Mouse (Mus musculus) embryonic facial prominence, embryonic 10.5 days (tissue): Measurements from ENCODE around the gene Golph3l. TPM values are rescaled to one million over a fixed set of nuclear protein-coding genes. Genes with fewer than 3 reads are reported as not detected.

Experiments used
- DNase-seq: peaks from one replicate; pipeline ENCODE4 v3.0.0-alpha.2; 2017; ENCODE audit warnings: low spot score
- H3K27ac ChIP-seq: fragments of 300-500 bp; sonication (generic); replicated peaks from 2 replicates; pipeline ENCODE4 v1.5.1; 2016; ENCODE audit warnings: mild to moderate bottlenecking
- H3K27me3 ChIP-seq: fragments of 300-500 bp; sonication (generic); replicated peaks from 2 replicates; pipeline ENCODE4 v1.6.1; 2016; ENCODE audit warnings: low read depth, mild to moderate bottlenecking; ENCODE audit not compliant: poor library complexity, severe bottlenecking
- H3K36me3 ChIP-seq: fragments of 300-500 bp; sonication (generic); replicated peaks from 2 replicates; pipeline ENCODE4 v1.6.1; 2016; ENCODE audit warnings: mild to moderate bottlenecking, moderate library complexity
- H3K4me1 ChIP-seq: fragments of 300-500 bp; sonication (generic); 2 replicates; pipeline ENCODE4 v1.6.1; 2016
- H3K4me3 ChIP-seq: fragments of 300-500 bp; sonication (generic); 2 replicates; pipeline ENCODE4 v1.5.1; 2016; ENCODE audit warnings: mild to moderate bottlenecking, moderate library complexity
- H3K9me3 ChIP-seq: fragments of 300-500 bp; sonication (generic); 2 replicates; pipeline ENCODE4 v1.6.1; 2016; ENCODE audit warnings: mild to moderate bottlenecking
- WGBS: fragments of 180-500 bp; shearing (Covaris S2); methylation state at CpG from one replicate; pipeline ENCODE4 v1.1.7; 2016; 5-methylcytosine and 5-hydroxymethylcytosine counted together
- polyA plus RNA-seq: library from polyadenylated mRNA; unstranded; fragments of >200 nt; fragmentation: Nextera tagmentation; extraction: Ambion mirVana; gene quantifications from 2 replicates; pipeline ENCODE4 v1.2.1, GENCODE M21; 2016

The Golph3l gene
- polyA plus RNA-seq, 1 experiment from 2014 or later, result 29.7 TPM

DNA sequence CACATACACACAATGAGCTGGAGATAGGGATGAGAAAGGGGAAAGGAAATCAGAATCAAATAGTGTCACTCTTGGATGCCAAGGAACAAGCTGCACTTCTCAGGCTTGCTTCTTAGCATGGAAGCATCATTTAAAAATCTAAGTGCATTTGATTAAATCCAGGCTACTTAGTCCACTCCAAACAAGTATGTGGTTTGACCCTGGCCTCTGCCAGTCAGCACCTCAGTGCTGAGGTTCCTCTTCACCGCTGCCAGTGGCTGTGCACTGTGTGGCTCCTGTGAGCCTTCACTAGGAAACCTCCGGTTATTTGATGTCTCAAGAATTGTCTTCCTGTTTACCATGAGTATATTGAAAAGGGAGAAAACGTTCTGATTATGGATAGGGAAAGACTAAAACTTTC, 42.1 kb downstream of the Golph3l start:
- H3K4me1 ChIP-seq, result peaks cover 10% of the 10 kb centered on the region
- no peak overlapping the region for H3K27ac ChIP-seq
- peaks cover 97% of the 10 kb centered on the region for H3K36me3 ChIP-seq
- DNase-seq, result no peak
- H3K27me3 ChIP-seq, result no peaks in the 10 kb centered on the region
- no peaks in the 10 kb centered on the region for H3K9me3 ChIP-seq
- WGBS, result 82% methylated on average over 3 of the region's 3 CpGs
- H3K4me3 ChIP-seq, result no peak overlapping the region

DNA sequence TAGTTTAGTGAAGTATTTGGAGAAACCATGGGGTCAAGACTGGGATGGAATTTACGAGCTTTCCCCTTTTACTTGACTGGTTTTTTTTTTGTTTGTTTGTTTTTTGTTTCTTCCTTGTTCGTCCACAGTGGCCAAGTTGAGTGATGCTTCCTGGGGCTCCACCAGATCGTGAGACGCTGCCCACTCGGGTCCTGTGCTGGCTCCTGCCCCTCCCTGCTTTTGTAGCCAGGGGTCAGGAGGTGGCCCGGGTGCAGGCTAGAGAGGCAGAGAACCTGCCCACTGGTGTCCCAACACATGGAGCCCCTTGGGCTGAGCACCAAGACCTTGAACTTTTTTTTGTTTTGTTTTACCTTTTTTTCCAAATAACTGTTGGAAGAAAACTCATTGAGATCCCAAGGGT, 42.6 kb downstream of the Golph3l start:
- no peak for DNase-seq
- WGBS, result 82% methylated on average over 6 of the region's 6 CpGs
- Histone ChIP-seq H3K36me3 (peaks cover 99% of the 10 kb centered on the region), H3K27me3 (no peaks in the 10 kb centered on the region), H3K27ac (no peak overlapping the region), H3K4me3 (no peak overlapping the region), H3K9me3 (no peaks in the 10 kb centered on the region), H3K4me1 (peaks cover 6% of the 10 kb centered on the region)

DNA sequence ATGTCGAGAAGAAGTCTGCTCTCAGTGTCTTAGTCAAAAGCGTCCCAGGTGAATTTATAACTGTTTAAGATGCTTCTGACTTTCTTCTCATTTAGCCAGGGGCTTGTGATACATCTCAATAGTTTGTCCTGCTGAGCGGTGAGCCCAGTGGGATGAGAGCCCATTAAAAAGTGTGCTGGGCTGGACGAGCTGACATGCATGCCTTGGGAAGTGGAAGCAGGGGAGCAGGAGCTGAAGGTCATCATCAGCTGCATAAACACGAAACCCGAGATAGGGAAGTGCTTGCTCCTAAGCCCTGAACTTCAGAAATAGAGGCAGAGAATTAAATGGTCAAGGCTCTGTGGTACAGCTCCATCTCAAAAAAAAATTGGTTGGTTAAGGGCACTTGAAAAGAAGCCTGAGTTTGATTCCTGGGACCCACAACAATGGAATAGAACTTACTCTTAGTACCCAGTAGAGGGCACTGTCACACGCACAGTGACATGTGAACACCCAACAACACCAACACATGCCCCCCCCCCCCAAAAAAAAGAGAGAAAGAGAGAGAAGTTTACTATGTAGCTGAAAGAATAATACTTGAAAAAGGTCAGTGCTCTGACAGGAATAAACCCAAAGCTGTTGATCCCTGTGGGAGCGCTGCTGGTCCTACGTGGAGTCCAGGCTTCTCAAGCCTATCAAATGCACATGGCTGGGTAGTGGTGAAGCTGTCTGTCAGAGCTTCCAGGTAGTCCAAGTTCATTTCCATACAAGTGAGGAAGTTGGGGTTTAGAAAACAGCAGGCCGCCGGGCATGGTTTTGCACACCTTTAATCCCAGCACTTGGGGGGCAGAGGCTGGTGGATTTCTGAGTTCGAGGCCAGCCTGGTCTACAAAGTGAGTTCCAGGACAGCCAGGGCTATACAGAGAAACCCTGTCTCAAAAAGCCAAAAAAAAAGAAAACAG, 44.2 kb downstream of the Golph3l start:
- no peaks in the 10 kb centered on the region for H3K27me3 ChIP-seq
- no peak overlapping the region for H3K27ac ChIP-seq
- 79% methylated on average over 12 of the region's 12 CpGs for WGBS
- DNase-seq, result no peak
- H3K36me3 ChIP-seq, result peaks cover 99% of the 10 kb centered on the region
- H3K4me3 ChIP-seq, result no peak overlapping the region
- 0 out of 2 replicates have a peak, but pooled peaks cover 4% of the 10 kb centered on the region for H3K4me1 ChIP-seq
- no peaks in the 10 kb centered on the region for H3K9me3 ChIP-seq

DNA sequence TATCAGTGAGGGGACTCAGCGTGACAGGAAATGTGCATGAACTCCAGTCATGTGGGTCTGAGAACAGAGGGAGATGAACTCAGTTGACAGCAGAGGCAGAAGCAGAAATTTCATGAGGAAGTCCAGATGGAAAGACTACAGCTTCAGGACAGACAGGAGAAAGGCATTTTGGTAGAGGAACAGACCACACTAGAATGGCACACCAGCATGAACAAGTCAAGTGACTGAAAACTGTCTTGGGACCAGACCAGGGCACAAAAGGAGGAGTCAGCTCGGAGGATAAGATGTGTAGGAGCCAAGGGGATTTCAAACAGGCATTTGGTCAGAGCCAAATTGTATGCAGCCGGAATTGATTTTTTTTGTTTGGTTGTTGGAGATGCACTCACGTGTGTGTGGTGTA, 46.9 kb downstream of the Golph3l start:
- WGBS, result 83% methylated on average over 4 of the region's 4 CpGs
- H3K36me3 ChIP-seq, result peaks cover 99% of the 10 kb centered on the region

DNA sequence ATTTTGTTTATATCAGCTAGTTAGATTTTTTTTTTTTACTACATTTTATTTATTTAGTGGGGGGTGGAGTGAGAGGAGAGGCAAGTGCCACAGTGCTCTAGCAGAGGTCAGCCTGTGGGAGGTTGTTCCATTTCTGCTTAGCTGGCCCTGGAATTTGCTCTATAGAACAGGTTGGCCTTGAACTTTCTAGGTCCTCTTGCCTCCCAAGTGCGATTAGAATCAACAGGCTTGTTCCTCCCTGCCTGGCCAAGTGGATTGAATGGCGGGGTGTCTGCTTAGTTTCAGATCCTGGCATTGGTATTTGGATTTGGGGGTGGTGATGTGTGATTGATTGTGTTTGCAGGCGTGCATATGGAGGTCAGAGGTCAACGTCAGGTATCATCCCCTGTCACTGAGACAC, 47.3 kb downstream of the Golph3l start:
- Histone ChIP-seq H3K36me3 (peaks cover 99% of the 10 kb centered on the region), H3K4me1 (0 out of 2 replicates have a peak, but pooled peaks cover 4% of the 10 kb centered on the region), H3K9me3 (no peaks in the 10 kb centered on the region), H3K4me3 (no peak overlapping the region), H3K27me3 (no peaks in the 10 kb centered on the region), H3K27ac (no peak overlapping the region)
- no peak for DNase-seq
- WGBS, result 85% methylated on average over 4 of the region's 4 CpGs

More for the DNA sequence above, 46.9 kb downstream of the Golph3l start:
- DNase-seq, result no peak
- H3K4me3 ChIP-seq, result no peak overlapping the region
- no peak overlapping the region for H3K27ac ChIP-seq
- no peaks in the 10 kb centered on the region for H3K9me3 ChIP-seq
- H3K27me3 ChIP-seq, result no peaks in the 10 kb centered on the region
- H3K4me1 ChIP-seq, result 0 out of 2 replicates have a peak, but pooled peaks cover 4% of the 10 kb centered on the region

DNA sequence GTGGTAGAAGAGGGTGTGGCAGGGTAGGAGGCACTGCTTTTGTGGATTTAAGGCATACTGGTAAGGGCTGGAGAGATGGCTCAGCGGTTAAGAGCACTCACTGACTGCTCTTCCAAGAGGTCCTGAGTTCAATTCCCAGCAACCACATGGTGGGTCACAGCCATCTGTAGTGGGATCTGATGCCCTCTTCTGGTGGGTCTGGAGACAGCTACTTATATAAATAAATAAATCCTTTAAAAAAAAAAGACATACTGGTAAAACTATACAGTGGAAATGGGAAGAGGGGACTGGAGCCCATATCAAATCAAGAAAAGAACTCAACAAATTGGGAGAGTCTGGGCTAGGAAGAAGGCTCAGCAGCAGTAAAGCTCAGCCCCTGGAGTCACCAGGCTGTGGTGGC, 51.0 kb downstream of the Golph3l start:
- WGBS, result 98% methylated on average over 1 of the region's 1 CpGs
- DNase-seq, result no peak
- no peak overlapping the region for H3K4me3 ChIP-seq
- no peak overlapping the region for H3K27ac ChIP-seq
- H3K27me3 ChIP-seq, result no peaks in the 10 kb centered on the region
- H3K4me1 ChIP-seq, result no peaks in the 10 kb centered on the region
- no peaks in the 10 kb centered on the region for H3K9me3 ChIP-seq
- peaks cover 74% of the 10 kb centered on the region for H3K36me3 ChIP-seq

DNA sequence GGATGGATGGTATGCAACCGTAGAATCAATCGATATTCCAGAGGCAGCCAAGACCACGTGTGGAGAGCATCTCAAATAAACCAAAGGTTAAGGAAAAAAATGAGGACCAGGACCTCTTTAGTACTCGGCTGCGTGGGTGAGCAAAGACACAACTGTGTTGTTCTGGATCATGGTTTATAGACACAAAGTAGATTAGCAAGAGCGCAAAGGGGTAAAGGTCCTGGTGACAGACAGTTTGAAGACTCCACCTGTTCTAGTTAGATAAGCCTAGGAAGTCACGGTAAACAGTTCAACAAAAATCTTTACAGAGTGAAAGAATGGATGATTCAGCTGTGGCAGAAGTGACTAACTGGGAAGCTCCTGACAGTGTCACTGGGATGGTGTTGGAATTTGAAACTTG, 54.4 kb downstream of the Golph3l start:
- H3K4me3 ChIP-seq, result no peak overlapping the region
- H3K27ac ChIP-seq, result no peak overlapping the region
- DNase-seq, result no peak
- H3K9me3 ChIP-seq, result no peaks in the 10 kb centered on the region
- 88% methylated on average over 7 of the region's 7 CpGs for WGBS
- no peaks in the 10 kb centered on the region for H3K27me3 ChIP-seq
- peaks cover 40% of the 10 kb centered on the region for H3K36me3 ChIP-seq
- H3K4me1 ChIP-seq, result no peaks in the 10 kb centered on the region

DNA sequence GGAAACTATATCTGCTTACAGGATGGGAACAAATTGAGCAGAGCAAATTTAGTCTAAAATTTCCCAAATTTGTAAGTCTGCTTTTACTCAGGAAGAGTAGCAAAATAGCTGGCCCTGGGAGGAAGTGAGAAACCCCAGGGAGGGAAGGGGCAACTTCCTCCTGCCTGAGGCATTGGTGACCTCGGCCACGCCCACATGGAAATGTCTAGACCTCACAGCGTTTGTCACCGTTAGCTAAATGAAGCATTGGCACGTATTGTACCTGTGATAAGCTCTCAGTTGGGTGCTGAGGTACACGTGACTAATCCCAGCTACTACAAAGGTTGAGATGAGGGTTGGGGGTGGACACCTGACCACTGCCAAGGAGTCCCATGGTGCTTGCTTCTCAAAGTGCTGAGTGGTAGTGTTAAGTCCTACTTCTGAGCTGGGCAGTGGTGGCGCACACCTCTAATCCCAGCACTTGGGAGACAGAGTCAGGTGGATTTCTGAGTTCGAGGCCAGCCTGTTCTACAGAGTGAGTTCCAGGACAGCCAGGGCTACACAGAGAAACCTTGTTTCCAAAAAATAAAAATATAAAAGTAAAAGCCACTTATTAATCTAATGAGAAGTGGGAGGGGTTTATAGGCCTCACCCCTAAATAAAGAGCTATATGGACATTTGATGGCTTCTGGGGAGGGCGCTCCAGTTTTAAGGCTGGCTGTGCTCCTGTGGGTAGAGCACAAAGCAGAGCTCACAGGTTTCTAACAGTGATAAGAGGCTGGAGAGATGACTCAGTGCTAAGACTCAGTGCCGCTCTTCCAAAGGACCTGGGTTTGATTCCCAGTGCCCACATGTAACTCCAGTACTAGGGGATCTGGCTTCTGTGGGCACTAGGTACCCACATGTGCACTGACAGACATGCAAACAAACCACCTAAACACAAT, 56.8 kb downstream of the Golph3l start:
- DNase-seq, result no peak
- Histone ChIP-seq H3K27me3 (no peaks in the 10 kb centered on the region), H3K27ac (no peak overlapping the region), H3K4me3 (no peak overlapping the region), H3K4me1 (no peaks in the 10 kb centered on the region), H3K36me3 (peaks cover 16% of the 10 kb centered on the region), H3K9me3 (no peaks in the 10 kb centered on the region)
- WGBS, result 56% methylated on average over 10 of the region's 10 CpGs

DNA sequence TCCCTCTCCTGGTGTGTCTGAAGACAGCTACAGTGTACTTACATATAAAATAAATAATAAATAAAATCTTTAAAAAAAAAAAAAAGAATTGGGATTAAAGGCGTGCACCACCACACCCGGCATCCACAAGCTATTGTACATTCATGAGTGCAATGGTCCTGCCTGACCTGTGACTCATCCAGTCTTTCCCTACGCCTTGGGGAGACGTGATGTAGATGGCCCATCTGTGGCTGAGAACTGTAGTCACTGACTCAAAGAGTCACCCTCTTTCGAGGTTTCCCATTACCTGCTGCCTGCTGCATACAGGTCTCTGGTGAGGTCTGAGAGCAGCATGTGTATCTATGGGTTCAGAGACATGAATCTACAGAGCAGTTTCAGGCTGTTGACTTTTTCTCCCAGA, 59.3 kb downstream of the Golph3l start:
- no peaks in the 10 kb centered on the region for H3K9me3 ChIP-seq
- DNase-seq, result no peak
- 92% methylated on average over 5 of the region's 5 CpGs for WGBS
- peaks cover 10% of the 10 kb centered on the region for H3K4me1 ChIP-seq
- no peak overlapping the region for H3K4me3 ChIP-seq
- H3K27me3 ChIP-seq, result no peaks in the 10 kb centered on the region
- no peaks in the 10 kb centered on the region for H3K36me3 ChIP-seq
- H3K27ac ChIP-seq, result no peak overlapping the region

DNA sequence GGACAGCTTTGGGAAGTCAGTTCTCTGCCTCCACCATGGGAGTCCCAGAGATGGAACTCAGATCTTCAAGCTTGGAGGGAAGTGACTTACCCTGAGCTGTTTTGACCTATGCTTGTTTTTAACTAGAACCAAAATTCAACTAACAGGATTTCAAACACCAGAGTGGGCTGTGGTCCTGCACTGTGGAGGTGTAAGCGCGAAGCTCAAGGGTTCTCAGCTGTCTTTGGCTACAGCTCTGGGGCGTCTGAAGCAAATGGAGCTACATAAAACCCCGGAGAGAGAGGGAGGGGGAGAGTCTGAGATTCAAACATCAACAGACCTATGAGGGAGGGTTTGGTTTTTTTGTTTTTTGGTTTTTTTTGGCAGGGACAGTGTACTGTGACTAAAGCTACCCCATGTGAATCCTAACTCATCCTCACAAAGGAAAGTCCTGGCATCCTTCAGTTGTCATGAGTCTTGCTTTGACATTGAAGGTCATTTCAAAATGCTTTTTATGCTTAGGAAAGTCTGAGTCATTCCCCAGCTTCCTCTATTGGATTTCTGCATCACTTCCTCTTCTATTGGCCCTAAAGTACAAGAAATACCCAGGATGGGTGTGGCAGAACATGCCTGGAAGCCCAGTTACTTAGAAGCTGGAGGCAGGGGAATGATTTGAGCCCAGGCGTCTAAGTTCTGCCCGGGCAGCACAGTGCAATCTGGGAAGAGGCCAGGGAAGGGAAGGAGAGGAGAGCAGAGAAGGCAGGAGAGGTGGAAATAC, 61.7 kb downstream of the Golph3l start:
- Histone ChIP-seq H3K27ac (0 out of 2 replicates have a peak overlapping the region, but pooled peaks have one; percentile 35), H3K36me3 (no peaks in the 10 kb centered on the region), H3K27me3 (no peaks in the 10 kb centered on the region), H3K9me3 (no peaks in the 10 kb centered on the region), H3K4me3 (no peak overlapping the region), H3K4me1 (peaks cover 20% of the 10 kb centered on the region)
- WGBS, result 79% methylated on average over 6 of the region's 6 CpGs
- no peak for DNase-seq

DNA sequence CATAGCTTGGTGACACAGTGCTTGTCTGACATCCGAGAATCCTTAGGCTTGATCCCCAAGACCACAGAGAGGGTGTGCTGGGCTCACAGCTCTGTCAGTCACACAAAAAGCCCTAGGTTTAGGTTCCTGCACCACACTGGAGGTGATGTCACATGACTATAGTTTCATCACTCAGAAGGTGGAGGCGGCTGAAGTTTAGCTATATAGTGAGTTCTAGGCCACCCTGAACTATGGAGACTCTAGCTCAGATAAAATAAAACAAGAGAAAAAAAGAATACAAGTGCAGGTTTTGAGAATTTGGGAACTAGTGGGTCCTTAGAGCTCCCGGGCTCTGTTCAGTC, 62.3 kb downstream of the Golph3l start:
- Histone ChIP-seq H3K27ac (0 out of 2 replicates have a peak overlapping the region, but pooled peaks have one; percentile 35), H3K4me3 (no peak overlapping the region), H3K36me3 (no peaks in the 10 kb centered on the region), H3K27me3 (no peaks in the 10 kb centered on the region), H3K4me1 (peaks cover 20% of the 10 kb centered on the region), H3K9me3 (no peaks in the 10 kb centered on the region)
- 87% methylated on average over 3 of the region's 3 CpGs for WGBS
- DNase-seq, result no peak
